Mouse (Mus musculus): ENCODE measurements around the gene Lypd8.
"Not testable (repeated sequence)": the region's sequence is repeated elsewhere in the genome, so short reads cannot be mapped to it uniquely, and the experiment has no call there.

The Lypd8 gene

DNA sequence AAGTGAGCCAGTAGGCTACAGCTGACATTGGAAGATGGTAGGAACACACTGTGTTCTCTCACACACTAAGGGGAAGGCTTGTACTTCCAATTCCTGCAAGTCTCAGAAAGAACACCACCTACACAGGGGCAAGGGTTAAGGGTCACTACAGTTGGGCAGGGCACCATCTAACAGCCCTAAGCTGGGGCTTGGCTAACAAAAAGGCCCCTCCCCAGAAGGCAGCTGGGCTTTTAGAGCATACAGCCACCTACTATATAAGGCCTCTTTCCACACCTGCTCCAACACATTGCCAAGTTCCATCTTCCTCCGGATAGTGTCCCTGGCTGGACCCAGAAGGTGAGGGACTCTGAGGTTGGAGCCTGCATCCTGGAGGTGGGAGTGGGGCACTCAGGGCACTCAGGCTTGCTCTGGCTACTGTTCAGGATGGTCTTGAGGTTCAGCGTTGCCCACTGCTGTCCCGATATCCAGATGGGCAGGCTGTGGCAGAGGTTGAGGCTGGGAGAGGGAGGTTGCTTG, at the start of gene Lypd8:
Gene Lypd8, plus strand, starts transcription at position 281 of the 516 bp plus-strand sequence.
- no peak for DNase-seq (ENCODE audit: low spot score)

DNA sequence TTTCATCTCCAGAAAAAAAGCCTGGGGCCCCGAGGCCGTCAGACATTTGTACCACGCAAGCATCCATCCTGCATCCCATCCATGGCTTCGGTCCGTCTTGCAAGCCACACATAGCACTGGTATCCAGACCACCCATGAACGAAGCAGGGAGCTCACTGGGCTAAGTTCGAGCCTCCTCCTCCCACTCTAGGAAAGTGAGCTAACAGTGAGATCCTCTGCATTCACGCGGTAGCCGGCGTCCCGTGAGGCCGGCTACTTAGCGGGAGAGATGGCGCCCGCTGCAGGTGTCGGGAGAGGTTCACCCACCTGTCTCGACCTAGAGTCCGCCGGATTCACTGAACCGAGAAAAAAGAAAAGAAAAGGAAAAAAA, 49.0 kb upstream of the Lypd8 start:
- no peak for DNase-seq (ENCODE audit: low spot score)

DNA sequence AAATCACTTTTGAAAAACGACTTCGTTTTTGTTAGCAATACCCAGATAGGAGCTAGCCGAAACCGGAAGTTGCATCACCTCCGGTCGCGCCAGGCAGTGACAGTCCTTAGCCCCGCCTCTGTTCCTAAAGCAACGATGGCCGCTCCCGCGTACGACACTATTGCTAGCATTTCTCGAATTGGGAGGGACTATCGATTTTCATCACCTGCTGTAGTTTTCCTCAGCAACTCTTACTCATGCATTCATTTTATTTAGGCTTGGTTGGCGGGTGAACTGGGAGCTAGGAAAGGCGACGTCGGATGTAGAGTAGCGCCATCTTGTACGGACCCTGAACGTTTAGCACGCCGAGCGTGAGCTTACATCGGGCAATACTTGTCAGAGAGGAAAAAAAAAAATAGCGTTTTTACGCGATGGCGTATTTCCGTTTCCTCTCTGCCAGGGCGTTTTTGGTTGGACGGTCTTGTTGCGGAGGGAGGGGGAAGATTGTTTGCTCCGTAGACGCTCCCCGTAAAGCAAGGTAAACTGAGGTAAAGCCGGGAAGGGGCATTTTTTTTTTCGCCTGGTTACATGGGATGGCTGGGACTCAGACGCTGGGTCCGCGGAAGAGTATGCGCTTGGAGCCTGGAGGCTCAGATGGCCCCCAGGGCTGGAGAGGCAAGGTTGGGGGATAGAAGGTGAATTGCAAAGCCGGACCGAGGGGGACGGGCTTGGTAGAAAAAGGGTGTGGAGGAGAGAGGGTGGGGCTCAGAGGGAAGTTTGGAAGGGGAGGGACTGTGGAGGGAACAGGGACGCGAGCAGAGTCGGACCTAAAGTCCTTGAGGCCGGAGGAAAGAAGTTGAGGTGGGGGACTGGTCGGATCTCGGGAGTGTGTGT, 48.3 kb upstream of the Lypd8 start, which contains the start of the genes Zfp672 and Sh3bp5l:
Gene Zfp672, minus strand, starts transcription at position 64 of the 873 bp plus-strand sequence.
Gene Sh3bp5l, plus strand, starts transcription at position 449 of the 873 bp plus-strand sequence.
- DNase-seq (ENCODE audit: low spot score): peak; percentile 90

DNA sequence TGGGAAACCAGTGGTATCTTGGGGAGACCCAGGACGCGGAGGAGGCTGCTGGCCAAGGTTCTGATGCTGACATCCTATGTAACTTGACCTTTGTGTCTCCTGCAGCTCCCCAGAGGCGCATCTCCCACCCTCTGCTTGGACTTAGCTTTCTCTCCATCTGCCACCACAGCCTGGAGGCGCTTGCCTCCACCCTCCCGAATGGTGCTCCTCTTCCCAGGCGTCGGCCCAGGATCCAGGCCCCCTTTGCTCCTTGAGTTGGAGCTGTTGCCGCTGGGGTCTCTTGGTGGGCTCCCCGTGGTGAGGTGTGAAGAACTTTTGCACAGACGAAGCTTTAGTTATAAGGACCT, 47.7 kb upstream of the Lypd8 start:
- no peak for DNase-seq (ENCODE audit: low spot score)

- no peak for DNase-seq (ENCODE audit: low spot score)
Measured at GRCm38 (mm10) chr11:58331546-58331945, 47.3 kb upstream of the Lypd8 start.

GRCm38 (mm10) chr11:58334746-58335145, 44.1 kb upstream of the Lypd8 start:
- DNase-seq (ENCODE audit: low spot score): no peak

- DNase-seq (ENCODE audit: low spot score): no peak
Measured at GRCm38 (mm10) chr11:58346745-58347144, 32.1 kb upstream of the Lypd8 start.

DNA sequence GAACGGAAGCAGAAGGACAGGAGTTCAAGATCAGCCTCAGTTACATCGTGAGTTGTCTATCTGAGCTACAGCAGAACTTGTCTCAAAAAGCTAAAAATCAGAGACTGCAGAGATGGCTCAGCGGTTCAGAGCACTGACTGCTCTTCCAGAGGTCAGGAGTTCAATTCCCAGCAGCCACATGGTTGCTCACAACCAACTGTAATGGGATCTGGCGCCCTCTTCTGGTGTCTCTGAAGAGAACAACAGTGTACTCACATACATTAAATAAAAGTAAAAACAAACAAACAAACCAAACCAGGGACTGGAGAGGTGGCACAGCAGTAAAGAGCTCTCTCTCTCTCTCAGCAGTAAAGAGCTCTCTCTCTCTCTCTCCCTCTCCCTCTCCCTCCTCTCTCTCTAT, 28.2 kb upstream of the Lypd8 start:
- DNase-seq (ENCODE audit: low spot score): no peak

DNA sequence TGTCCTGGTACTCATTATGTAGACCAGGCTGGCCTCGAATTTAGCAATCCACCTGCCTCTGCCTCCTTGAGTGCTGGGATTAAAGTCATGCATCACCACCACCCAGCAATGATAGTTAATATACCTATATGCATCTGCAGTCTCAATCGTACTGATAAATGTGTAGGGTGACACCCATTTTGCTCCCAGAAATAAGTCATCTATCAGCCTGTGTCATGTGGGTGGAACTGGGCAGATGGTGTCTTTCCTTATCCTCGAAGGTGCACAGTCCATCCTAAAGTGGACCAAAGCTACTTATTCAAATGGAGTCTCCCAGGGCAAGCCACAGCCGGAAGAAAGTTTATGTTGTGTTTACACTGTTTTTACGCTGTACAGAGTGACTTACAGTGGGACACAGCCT, 27.7 kb upstream of the Lypd8 start:
- DNase-seq (ENCODE audit: low spot score): no peak

DNA sequence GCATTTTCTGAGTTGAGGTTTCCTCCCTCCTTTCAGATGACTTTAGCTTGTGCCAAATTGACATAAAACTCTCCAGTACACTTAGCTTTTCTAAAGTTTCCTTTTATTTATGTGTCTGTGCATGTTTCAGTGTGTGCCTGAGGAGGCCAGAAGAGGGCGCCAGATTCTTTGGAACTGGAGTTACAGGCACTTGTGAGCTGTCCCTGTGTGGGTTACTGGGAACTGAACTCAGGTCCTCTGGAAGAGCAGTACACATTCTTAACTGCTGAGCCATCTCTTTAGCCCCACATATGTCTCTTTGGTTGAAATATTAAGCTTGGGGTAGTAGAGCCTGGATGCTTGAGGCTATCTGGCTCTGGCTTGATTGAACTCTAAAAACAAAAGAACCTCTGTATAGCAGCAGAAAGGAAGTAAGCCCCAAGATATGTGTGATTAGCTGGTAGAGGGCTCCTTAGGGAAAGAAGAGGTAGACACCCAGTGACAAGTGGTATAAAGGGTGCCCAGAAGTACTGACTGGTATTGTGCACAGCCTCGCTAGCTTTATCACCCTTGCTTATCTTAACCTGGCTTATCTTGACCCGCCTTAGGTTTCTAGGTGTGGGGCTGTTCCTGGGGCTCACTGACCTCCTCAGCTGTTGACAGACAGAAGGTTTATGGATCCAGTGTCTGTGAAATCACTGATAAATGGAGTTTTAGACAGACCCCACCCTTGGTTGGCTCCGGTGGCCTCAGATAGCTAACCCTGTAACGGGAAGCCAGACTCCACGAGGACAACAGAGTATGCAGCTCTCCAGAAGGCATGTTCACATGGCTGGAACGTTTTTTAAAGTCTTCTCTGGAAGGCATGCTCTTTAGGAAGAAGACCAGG, 25.9 kb upstream of the Lypd8 start:
- DNase-seq (ENCODE audit: low spot score): no peak

GRCm38 (mm10) chr11:58353709-58354108, 25.1 kb upstream of the Lypd8 start:
- DNase-seq (ENCODE audit: low spot score): no peak

- DNase-seq (ENCODE audit: low spot score): no peak
Measured at GRCm38 (mm10) chr11:58354476-58354875, 24.4 kb upstream of the Lypd8 start.

DNA sequence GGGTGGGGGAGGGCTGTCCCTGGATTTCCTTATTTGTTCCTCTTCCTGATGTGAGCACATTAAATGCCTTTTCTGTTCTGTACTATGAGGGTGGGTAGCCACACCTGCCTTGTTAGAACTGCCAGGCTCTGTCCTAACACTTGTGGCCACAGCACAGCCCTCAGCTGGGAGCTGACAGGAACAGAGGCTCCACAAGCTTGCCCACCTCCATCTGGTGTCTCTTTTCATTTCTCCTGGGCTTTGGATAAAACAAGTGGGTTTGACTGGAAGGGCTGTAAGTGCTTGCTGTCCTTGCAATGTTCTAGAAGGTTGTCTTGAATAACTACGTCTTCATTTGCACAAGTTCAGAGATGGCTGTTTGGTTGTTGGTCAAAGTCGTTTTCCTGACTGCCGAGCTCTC, 23.9 kb upstream of the Lypd8 start:
- DNase-seq (ENCODE audit: low spot score): no peak

- no peak for DNase-seq (ENCODE audit: low spot score)
Measured at GRCm38 (mm10) chr11:58357042-58357441, 21.8 kb upstream of the Lypd8 start.

DNA sequence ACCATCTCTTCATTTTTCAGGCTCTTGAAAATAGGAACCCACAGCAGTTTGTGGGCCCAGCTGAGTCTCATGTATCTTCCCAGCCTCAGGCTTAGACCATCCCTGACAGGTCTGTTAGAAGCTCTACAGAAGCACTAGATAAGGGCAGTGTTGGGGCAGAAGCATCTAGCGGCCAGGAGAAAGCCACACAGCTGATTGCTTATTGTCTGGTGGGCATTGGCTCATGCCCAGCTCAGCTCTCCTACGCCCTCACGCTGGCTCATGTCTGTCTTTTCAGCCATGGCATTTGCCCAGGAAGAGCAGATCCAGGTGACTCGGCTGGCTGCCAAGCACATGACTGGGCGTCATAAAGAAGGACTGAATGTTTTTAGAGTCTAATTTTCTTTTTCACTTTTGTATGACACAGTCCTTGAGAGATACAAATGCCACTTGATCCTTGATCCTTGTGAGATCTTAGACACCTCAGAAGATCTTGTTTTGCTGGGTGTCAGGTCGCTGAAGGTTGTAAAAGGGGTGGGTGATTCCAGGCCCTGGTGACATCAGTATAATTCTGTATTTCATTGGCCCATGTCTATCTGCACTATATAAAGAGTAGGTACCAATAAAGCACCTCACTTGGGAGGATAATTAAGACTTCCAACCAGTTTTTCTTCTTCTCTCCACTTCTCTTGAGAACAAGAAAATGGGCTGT, 20.9 kb upstream of the Lypd8 start:
- DNase-seq (ENCODE audit: low spot score): no peak

- DNase-seq (ENCODE audit: low spot score): not testable (repeated sequence)
Measured at GRCm38 (mm10) chr11:58362562-58362961, 16.3 kb upstream of the Lypd8 start.

- DNase-seq (ENCODE audit: low spot score): no peak
Measured at GRCm38 (mm10) chr11:58364454-58364853, 14.4 kb upstream of the Lypd8 start.

GRCm38 (mm10) chr11:58366191-58366590, 12.7 kb upstream of the Lypd8 start:
- not testable (repeated sequence) for DNase-seq (ENCODE audit: low spot score)

GRCm38 (mm10) chr11:58377273-58377672, 1.6 kb upstream of the Lypd8 start:
- DNase-seq (ENCODE audit: low spot score): no peak

- no peak for DNase-seq (ENCODE audit: low spot score)
Measured at GRCm38 (mm10) chr11:58377686-58378085, 1.2 kb upstream of the Lypd8 start.

DNA sequence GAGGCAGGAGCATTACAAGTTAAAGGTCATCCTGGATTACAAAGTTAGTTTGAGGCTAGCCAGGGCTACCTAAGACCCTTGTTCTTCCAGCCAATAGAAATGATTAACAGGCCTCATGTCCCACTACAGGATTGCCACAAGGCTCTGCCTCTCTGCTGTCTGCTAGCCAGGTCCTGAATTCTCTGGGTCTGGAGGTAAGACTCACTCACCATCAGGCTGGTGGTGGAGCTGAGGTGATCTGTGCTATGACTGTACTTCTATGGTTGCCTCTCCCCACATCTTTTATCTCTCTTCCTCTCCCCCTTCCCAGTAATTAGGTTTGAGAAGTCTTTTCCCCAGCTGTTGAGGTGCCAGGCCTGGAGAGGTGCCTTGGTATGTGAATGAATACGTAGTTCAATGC, 673 bp downstream of the Lypd8 start:
- DNase-seq (ENCODE audit: low spot score): no peak

- DNase-seq (ENCODE audit: low spot score): no peak
Measured at GRCm38 (mm10) chr11:58382471-58382870, 3.6 kb downstream of the Lypd8 start.

Measured in left cerebral cortex, adult 11 months (tissue).